Mouse (Mus musculus) heart, postnatal 0 days (tissue): Measurements from ENCODE around the gene Tigar. TPM values are rescaled to one million over a fixed set of nuclear protein-coding genes. Genes with fewer than 3 reads are reported as not detected.
A peak's percentile ranks its signal among the peaks of the same experiment; 100 is the strongest.

ENCODE experiments used
- ATAC-seq: fragments of 200-750 bp; cut with Nextera tagmentation; 2 replicates; pipeline ENCODE4 v1.8.0; 2017; ENCODE audit warnings: low read depth, moderate number of reproducible peaks, moderate library complexity; ENCODE audit not compliant: insufficient read depth
- DNase-seq: peaks from one replicate; pipeline ENCODE4 v3.0.0-alpha.2; 2016; ENCODE audit warnings: low spot score
- H3K27ac ChIP-seq: fragments of 300-500 bp; sonication (generic); 2 replicates; pipeline ENCODE4 v1.5.1; 2014; ENCODE audit warnings: low read depth, mild to moderate bottlenecking
- H3K27me3 ChIP-seq: fragments of 300-500 bp; sonication (generic); 2 replicates; pipeline ENCODE4 v1.6.1; 2014; ENCODE audit warnings: low read length, mixed read lengths; ENCODE audit not compliant: control insufficient read depth, insufficient read depth
- H3K36me3 ChIP-seq: fragments of 300-500 bp; sonication (generic); replicated peaks from 2 replicates; pipeline ENCODE4 v1.6.1; 2014; ENCODE audit warnings: low read length, mixed read lengths; ENCODE audit not compliant: control insufficient read depth, insufficient read depth
- H3K4me1 ChIP-seq: fragments of 300-500 bp; sonication (generic); 2 replicates; pipeline ENCODE4 v1.6.1; 2014; ENCODE audit warnings: antibody characterized with exemption; ENCODE audit not compliant: control insufficient read depth, insufficient read depth
- H3K4me2 ChIP-seq: fragments of 300-500 bp; sonication (generic); 2 replicates; pipeline ENCODE4 v1.6.1; 2014; ENCODE audit warnings: low read depth, mild to moderate bottlenecking, low read length, moderate library complexity
- H3K4me3 ChIP-seq: fragments of 300-500 bp; sonication (generic); 2 replicates; pipeline ENCODE4 v1.5.1; 2014; ENCODE audit warnings: low read depth, low read length
- H3K9ac ChIP-seq: fragments of 300-500 bp; sonication (generic); replicated peaks from 2 replicates; pipeline ENCODE4 v1.6.1; 2014; ENCODE audit warnings: low read depth, low read length, mixed read lengths
- H3K9me3 ChIP-seq: fragments of 300-500 bp; sonication (generic); replicated peaks from 2 replicates; pipeline ENCODE4 v1.6.1; 2016; ENCODE audit warnings: low read length; ENCODE audit not compliant: control insufficient read depth
- CTCF ChIP-seq: IDR thresholded peaks from 2 replicates; pipeline ENCODE4 v1.5.1; 2016; ENCODE audit warnings: antibody characterized with exemption, control low read depth, low read depth
- EP300 ChIP-seq: IDR thresholded peaks from 2 replicates; pipeline ENCODE4 v1.6.1; 2016; ENCODE audit warnings: antibody characterized with exemption, low read depth
- WGBS: fragments of 180-500 bp; shearing (Covaris S2); extraction: QIAGEN DNeasy Blood & Tissue Kit; methylation state at CpG from one replicate; pipeline ENCODE4 v1.1.7; 2014; 5-methylcytosine and 5-hydroxymethylcytosine counted together
- polyA plus RNA-seq: library from polyadenylated mRNA; unstranded; fragments of >200 nt; fragmentation: Nextera tagmentation; extraction: Ambion mirVana; gene quantifications from 2 replicates; pipeline ENCODE4 v1.2.1, GENCODE M21; 2015
- total RNA-seq: library from RNA; depleted of rRNA; stranded (reverse); fragments of >200 nt; gene quantifications from 2 replicates; pipeline ENCODE4 v1.2.3, GENCODE M21; 2014; ENCODE audit warnings: low replicate concordance

Gene Tigar
- total and polyA plus RNA-seq, 2 experiments from 2014 or later, result 15.6 to 21.1 TPM

- no peak overlapping the region for H3K9ac ChIP-seq
- no peak overlapping the region for H3K27ac ChIP-seq
- peaks cover 34% of the 10 kb centered on the region for H3K36me3 ChIP-seq
- no peaks in the 10 kb centered on the region for H3K9me3 ChIP-seq
- H3K27me3 ChIP-seq, result no peaks in the 10 kb centered on the region
- no peak for DNase-seq
- H3K4me1 ChIP-seq, result peaks cover 5% of the 10 kb centered on the region; the same call in 1 of the 2 replicates
- H3K4me2 ChIP-seq, result no peak overlapping the region
- 53% methylated on average over 20 of the region's 20 CpGs for WGBS
- no peak overlapping the region for H3K4me3 ChIP-seq
- TF ChIP-seq CTCF (no peak), EP300 (no peak)
- ATAC-seq, result no peak
Measured at GRCm38 (mm10) chr6:127145464-127146190, 36.3 kb upstream of the Tigar start.

GRCm38 (mm10) chr6:127143576-127144288 is 34.4 kb upstream of the Tigar start:
- Histone ChIP-seq H3K9me3 (no peaks in the 10 kb centered on the region), H3K27ac (no peak overlapping the region), H3K36me3 (peaks cover 53% of the 10 kb centered on the region), H3K9ac (no peak overlapping the region), H3K27me3 (no peaks in the 10 kb centered on the region), H3K4me1 (peaks cover 5% of the 10 kb centered on the region; the same call in 1 of the 2 replicates), H3K4me2 (no peak overlapping the region), H3K4me3 (no peak overlapping the region)
- DNase-seq (no peak), ATAC-seq (no peak)
- WGBS, result 77% methylated on average over 7 of the region's 7 CpGs
- no peak for TF ChIP-seq CTCF
- no peak for TF ChIP-seq EP300

GRCm38 (mm10) chr6:127143124-127143520 is 33.8 kb upstream of the Tigar start:
- Histone ChIP-seq H3K4me1 (no peaks in the 10 kb centered on the region; the same call in 1 of the 2 replicates), H3K27me3 (no peaks in the 10 kb centered on the region), H3K36me3 (peaks cover 59% of the 10 kb centered on the region), H3K27ac (no peak overlapping the region), H3K9me3 (no peaks in the 10 kb centered on the region), H3K9ac (no peak overlapping the region), H3K4me2 (no peak overlapping the region), H3K4me3 (no peak overlapping the region)
- no peak for TF ChIP-seq EP300
- no peak for TF ChIP-seq CTCF
- ATAC-seq (no peak), DNase-seq (no peak)
- 80% methylated on average over 10 of the region's 10 CpGs for WGBS

- WGBS, result 23% methylated on average over 8 of the region's 10 CpGs
- Histone ChIP-seq H3K4me1 (no peaks in the 10 kb centered on the region), H3K27me3 (no peaks in the 10 kb centered on the region), H3K9me3 (no peaks in the 10 kb centered on the region), H3K9ac (no peak overlapping the region), H3K27ac (no peak overlapping the region), H3K4me3 (no peak overlapping the region), H3K36me3 (peaks cover 65% of the 10 kb centered on the region), H3K4me2 (peak overlapping the region; percentile 6; the same call in 1 of the 2 replicates)
- DNase-seq (peak; percentile 73), ATAC-seq (peak; percentile 28)
- TF ChIP-seq EP300 (no peak), CTCF (peak; percentile 73)
Measured at GRCm38 (mm10) chr6:127142154-127143123, 33.1 kb upstream of the Tigar start.

GRCm38 (mm10) chr6:127138962-127139361 is 29.6 kb upstream of the Tigar start:
- Histone ChIP-seq H3K27me3 (no peaks in the 10 kb centered on the region), H3K36me3 (peaks cover 70% of the 10 kb centered on the region), H3K9me3 (no peaks in the 10 kb centered on the region), H3K4me1 (no peaks in the 10 kb centered on the region), H3K27ac (no peak overlapping the region), H3K9ac (no peak overlapping the region), H3K4me3 (no peak overlapping the region), H3K4me2 (no peak overlapping the region)
- TF ChIP-seq CTCF (no peak), EP300 (no peak)
- WGBS, result 88% methylated on average over 11 of the region's 11 CpGs
- no peak for ATAC-seq
- DNase-seq, result no peak
